Mouse (Mus musculus) Muller cell, postnatal 12 days (primary cell): Measurements from ENCODE around the gene Ntmt1.

Source experiments
- DNase-seq: peaks from one replicate; pipeline ENCODE4 v3.0.0-alpha.2; 2015; ENCODE audit errors: inconsistent ontology term

Ntmt1 gene

GRCm38 (mm10) chr2:30823385-30824153 is 15.9 kb downstream of the Ntmt1 start:
- DNase-seq: peak; percentile 91

- peak; percentile 78 for DNase-seq
Observed at GRCm38 (mm10) chr2:30826825-30827748, 19.5 kb downstream of the Ntmt1 start.

- DNase-seq: peak; percentile 97
Observed at GRCm38 (mm10) chr2:30827749-30828475, 20.3 kb downstream of the Ntmt1 start.

GRCm38 (mm10) chr2:30829315-30829714 is 21.7 kb downstream of the Ntmt1 start:
- DNase-seq: no peak

DNA sequence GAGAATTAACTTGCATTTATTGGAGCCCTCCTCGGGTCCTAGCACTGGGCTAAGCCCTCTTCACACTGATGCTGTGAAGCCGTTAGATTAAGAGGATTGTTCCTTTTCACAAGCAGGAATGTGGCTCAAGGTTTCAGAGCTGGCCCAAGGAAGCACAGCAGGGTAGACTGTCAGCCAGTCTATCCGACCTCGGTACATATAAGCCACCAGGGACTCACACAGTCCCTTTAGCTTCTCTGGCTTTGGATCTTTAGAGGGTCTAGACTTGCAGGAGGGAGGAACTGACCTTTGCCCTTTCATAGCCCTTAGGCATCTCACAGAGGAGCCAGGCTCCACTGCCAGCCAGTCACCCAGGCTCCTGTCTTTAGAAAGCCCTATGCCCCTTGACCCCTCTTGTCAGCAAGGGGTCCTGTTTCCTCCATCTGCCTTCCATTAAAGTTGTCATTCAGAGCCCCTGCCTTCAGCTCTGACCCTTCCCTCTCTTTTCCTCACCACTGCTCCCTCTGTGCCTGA is 22.7 kb downstream of the Ntmt1 start, which contains the start of gene Asb6:
TSS of gene Asb6 (minus strand) at position 51 of the 513 bp plus-strand sequence.
- DNase-seq: no peak

GRCm38 (mm10) chr2:30833644-30834043 is 26.0 kb downstream of the Ntmt1 start:
- DNase-seq: no peak

DNA sequence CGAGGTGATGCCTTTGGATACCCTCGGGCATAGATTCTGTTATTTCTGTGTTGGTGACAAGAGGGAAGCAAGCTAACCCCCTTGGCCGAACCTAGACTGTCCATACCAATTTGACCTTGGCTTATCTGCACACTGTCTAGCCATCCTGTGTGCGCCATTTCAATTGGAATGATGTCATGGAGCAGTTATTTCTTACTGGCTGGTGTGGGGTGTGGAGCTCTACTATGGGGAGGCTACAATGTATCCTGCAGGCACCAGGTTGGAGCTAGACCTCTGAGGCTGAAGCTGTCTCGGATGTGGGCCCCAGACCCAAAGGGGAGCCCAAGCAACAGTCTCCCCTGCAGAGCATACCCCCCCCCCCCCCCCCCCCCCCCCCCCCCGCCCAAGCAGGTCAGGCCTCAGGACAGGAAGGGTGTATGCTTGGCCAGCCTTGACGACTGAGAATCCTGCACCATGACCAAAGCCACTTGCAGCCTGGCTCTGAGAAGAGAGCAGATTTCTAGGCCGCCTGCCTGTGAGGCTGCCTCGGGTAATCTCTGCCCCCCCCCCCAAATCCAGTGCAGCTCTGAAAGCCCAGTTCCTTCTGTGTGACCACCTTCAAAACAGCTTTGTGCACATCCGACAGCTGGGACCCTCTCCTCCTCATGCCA is 26.9 kb downstream of the Ntmt1 start, which contains the start of gene Prrx2:
TSS of gene Prrx2 (plus strand) at position 600 of the 650 bp plus-strand sequence.
- no peak for DNase-seq

DNA sequence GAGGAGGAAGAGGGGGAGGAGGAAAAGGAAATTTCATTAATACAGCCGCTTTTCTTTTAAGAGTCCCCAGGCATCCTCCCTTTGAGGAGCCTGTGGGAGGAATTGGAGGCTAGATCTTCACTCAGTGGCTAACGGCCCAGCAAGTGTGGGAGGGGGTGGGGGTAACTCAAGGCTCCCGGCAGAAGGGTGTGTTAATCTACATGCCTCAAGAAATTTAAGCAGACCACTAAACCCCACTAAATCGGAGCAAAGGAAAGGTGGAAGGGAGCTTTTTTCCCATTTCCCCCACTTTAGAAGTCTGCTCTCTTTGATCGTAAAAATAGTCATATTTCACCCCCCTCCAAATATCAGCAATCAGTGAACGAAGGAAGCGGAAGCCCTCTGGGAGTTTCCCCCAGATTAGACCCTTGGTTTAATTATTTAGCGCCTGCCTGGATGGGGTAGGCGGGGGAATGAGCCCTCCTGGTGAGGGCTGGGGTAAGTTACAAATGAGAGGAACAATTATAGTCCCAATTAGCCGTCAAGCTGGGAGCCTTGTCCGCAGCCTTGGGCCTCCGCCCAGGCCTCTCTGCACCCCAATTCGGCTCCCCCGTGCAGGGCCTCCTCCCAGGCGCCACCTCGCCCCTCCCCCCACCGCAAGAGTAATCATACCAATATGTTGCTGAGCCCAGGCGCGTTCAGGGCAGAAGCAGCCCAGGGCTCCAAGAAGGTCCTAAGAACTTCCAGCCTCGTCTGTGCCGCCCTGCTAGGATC is 28.8 kb downstream of the Ntmt1 start:
- DNase-seq: peak; percentile 41

DNA sequence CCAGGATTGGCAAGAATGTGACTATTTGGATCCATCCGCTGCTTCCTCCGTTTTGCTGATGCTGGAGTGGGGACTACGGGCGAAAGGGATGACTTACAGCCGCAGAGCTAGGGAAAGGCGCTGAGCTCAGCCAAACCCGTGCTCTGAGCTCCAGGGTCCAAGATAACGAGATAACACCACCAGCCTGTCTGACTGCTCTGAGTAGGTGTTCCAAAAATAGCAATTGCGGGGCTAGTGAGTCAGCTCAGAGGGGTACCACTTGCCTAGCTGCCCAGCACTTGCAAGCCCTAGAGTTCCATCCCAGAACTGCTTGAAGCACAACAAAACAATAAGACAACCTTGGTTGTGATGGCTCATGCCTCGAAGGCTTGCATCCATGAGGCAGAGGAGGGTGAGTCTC is 35.0 kb downstream of the Ntmt1 start:
- no peak for DNase-seq

- peak; percentile 51 for DNase-seq
Observed at GRCm38 (mm10) chr2:30845152-30846070, 37.8 kb downstream of the Ntmt1 start.

DNA sequence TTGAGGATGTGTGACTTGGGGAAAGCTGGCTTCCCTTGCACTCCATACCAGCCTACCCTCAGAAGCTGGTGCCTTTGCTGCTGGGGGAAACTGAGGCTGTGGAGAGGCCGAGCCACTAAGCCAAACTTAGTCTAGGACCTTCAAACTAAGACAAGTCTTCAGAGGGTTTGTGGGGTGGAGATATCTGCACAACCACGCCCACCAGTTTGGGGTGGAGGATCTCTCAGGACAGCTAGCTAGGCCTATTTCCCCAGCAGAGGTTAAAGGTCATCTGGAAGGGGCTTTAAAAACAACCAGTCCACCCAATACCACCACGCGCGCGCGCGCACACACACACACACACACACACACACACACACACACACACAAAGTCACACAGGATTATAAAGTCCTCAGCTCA is 38.6 kb downstream of the Ntmt1 start:
- no peak for DNase-seq

- no peak for DNase-seq
Observed at GRCm38 (mm10) chr2:30846723-30847122, 39.1 kb downstream of the Ntmt1 start.

DNA sequence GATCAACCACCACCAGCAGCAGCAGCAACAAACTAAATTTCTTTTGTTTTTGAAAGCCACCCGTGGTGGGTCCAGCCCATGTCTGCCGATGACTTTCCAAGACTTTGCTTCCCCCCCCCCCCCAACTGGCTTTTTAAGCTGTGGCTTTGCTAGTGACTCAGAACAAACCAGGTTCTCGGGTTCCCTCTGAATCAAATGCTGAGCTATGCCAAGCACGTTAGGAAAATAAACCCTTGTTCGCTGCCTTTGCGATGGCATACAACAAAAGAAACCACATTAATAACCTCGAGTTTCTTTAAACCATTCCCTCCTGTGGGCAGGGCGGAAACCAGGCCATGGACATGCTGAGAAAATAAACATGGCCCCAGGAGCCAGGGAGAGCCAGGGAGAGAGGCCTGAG is 40.6 kb downstream of the Ntmt1 start:
- DNase-seq: peak; percentile 86

DNA sequence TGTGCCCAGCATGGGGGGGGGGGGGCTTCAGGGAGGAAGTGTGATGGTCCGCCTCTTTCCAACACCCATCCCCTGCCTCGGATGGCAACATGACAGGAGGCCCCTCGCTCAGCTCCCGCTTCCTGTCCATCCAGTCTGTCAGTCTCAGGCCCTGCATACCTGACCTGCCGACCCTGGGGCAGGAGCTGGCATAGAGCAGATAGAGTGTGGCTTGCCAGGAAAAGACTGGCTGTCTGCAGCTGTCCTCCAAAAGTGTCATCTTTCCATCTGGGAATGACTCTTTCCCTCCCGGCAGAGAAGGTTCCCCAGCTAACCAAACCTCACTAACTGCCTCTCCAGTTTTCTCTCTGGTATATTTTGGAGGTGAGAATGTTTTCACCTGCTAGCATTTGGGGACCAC is 43.0 kb downstream of the Ntmt1 start:
- DNase-seq: no peak

- no peak for DNase-seq
Observed at GRCm38 (mm10) chr2:30852771-30853313, 45.2 kb downstream of the Ntmt1 start.

DNA sequence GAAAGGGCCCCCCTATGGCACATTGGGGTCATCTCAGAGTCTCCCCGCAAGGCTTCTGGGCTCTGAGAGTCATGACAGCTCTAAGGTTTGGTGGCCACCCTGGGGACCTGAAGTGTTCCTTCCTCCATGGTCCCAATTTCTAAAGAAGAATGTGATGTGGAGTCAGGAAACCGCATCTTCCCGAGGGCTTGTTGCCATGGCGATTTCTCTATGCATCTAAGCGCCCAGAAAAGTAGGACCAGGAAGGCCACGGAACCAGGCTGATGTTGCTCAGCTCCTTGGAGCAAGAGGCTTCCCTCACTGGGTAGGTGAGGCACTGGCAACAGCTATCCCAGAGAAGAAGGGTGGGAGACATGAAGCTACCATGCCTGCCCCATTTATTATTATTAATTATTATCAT is 49.5 kb downstream of the Ntmt1 start:
- no peak for DNase-seq

DNA sequence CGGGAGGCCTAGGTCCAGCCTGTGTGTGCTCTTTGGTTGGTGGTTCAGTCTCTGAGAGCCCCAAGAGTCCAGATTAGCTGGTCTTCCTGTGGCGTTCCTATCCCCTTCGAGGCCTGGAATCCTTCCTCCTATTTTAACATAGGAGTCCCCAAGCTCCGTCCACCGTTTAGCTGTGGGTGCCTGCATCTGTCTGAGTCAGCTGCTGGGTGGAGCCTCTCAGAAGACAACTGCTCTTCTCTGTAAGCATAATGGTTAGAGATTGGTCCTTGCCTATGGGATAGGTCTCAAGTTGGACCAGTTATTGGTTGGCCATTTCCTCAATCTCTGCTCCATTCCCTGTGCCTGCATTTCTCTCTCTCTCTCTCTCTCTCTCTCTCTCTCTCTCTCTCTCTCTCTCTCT is 52.2 kb downstream of the Ntmt1 start:
- no peak for DNase-seq

GRCm38 (mm10) chr2:30862081-30862480 is 54.5 kb downstream of the Ntmt1 start:
- no peak for DNase-seq

DNA sequence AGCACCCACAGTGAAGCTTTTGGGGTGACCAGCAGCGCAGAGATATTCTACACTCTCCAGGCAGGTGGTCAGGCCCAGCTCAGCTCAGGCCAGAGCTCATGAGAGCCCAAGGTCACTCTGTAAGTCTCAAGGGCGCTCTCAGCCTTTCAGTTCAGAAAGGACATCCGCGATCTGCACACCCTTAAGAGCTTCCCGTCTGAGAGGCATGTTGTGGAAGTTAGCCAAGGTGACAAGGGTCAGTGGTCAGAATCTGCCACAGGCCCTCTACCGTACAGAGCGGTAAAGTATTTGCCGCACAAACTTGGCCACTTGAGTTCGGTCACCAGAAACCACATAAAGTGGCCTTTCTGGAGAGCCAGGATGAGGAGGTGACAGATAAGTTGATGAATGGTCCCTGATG is 55.9 kb downstream of the Ntmt1 start:
- no peak for DNase-seq
